Mouse (Mus musculus): ENCODE measurements around the gene Gm43064.

DNA sequence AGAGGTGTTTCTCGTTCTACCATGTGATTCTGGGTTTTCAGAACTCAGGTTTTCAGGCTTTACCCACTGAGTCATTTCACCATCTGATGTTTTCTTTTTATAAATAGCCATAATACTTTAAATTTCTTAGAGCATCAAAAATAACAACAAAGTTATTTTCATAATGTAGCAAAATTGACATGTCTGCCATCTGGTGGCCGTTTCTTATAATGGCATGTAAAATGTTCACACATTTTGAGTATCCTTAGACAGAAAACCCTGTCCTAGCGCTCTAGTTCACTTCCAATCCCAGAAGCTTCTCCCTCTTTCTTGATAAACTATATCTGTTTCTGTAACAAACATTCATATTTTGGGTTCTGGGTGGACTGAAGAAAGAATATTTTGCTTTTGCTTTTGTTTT, 78.2 kb downstream of the Gm43064 start:
- TF ChIP-seq CTCF (IDR thresholded peaks at IDR 0.05; ENCODE audit: low read depth): peak; percentile 78
- TF ChIP-seq EP300 (optimal IDR thresholded peaks at IDR 0.05): no peak

All from stomach, postnatal 0 days (tissue).